Mouse (Mus musculus): ENCODE results near the gene Tapbp. TPM values are rescaled to one million over a fixed set of nuclear protein-coding genes. Genes with fewer than 3 reads are reported as not detected.

Tapbp gene
- polyA plus RNA-seq, 1 experiment: 28.5 TPM

- 90% methylated on average over 13 of the region's 13 CpGs for WGBS
- no peak overlapping the region for H3K4me3 ChIP-seq (replicated peaks; ENCODE audit: insufficient read depth, low read depth, low read length)
- H3K4me1 ChIP-seq (ENCODE audit: control insufficient read depth, insufficient read depth, low read length): no peaks in the 10 kb centered on the region; the same call in 1 of the 2 replicates
- no peak for TF ChIP-seq CTCF (IDR thresholded peaks at IDR 0.05; ENCODE audit: borderline replicate concordance, insufficient read depth, low read depth, low read length)
- H3K27me3 ChIP-seq (ENCODE audit: control insufficient read depth, insufficient read depth, low read length): no peaks in the 10 kb centered on the region
- no peak for DNase-seq
- no peak overlapping the region for H3K27ac ChIP-seq (ENCODE audit: insufficient read depth, low read length)
Measured at GRCm38 (mm10) chr17:33959135-33959534, 43.4 kb downstream of the Tapbp start.

GRCm38 (mm10) chr17:33959948-33960347 is 44.2 kb downstream of the Tapbp start:
- Histone ChIP-seq H3K4me3 (replicated peaks; ENCODE audit: insufficient read depth, low read depth, low read length) (no peak overlapping the region), H3K27ac (ENCODE audit: insufficient read depth, low read length) (no peak overlapping the region), H3K4me1 (ENCODE audit: control insufficient read depth, insufficient read depth, low read length) (no peaks in the 10 kb centered on the region; the same call in 1 of the 2 replicates), H3K27me3 (ENCODE audit: control insufficient read depth, insufficient read depth, low read length) (no peaks in the 10 kb centered on the region)
- DNase-seq: no peak
- WGBS: 92% methylated on average over 15 of the region's 15 CpGs
- TF ChIP-seq CTCF (IDR thresholded peaks at IDR 0.05; ENCODE audit: borderline replicate concordance, insufficient read depth, low read depth, low read length): no peak
- TF ChIP-seq POLR2A (IDR thresholded peaks at IDR 0.05; ENCODE audit: borderline replicate concordance, insufficient read depth, low read length): no peak

GRCm38 (mm10) chr17:33962876-33963275 is 47.2 kb downstream of the Tapbp start:
- H3K4me1 ChIP-seq (ENCODE audit: control insufficient read depth, insufficient read depth, low read length): no peaks in the 10 kb centered on the region
- TF ChIP-seq CTCF (IDR thresholded peaks at IDR 0.05; ENCODE audit: borderline replicate concordance, insufficient read depth, low read depth, low read length) (no peak), POLR2A (IDR thresholded peaks at IDR 0.05; ENCODE audit: borderline replicate concordance, insufficient read depth, low read length) (no peak)
- no peak overlapping the region for H3K4me3 ChIP-seq (replicated peaks; ENCODE audit: insufficient read depth, low read depth, low read length)
- H3K27ac ChIP-seq (ENCODE audit: insufficient read depth, low read length): no peak overlapping the region
- WGBS: 91% methylated on average over 7 of the region's 7 CpGs
- DNase-seq: peak in 1 of 2 experiments; percentile 6
- H3K27me3 ChIP-seq (ENCODE audit: control insufficient read depth, insufficient read depth, low read length): no peaks in the 10 kb centered on the region

GRCm38 (mm10) chr17:33965082-33965845 is 49.6 kb downstream of the Tapbp start:
- WGBS: 89% methylated on average over 17 of the region's 17 CpGs
- DNase-seq: peak in 1 of 2 experiments; percentile 9
- TF ChIP-seq CTCF (IDR thresholded peaks at IDR 0.05; ENCODE audit: borderline replicate concordance, insufficient read depth, low read depth, low read length) (no peak), POLR2A (IDR thresholded peaks at IDR 0.05; ENCODE audit: borderline replicate concordance, insufficient read depth, low read length) (no peak)
- no peak overlapping the region for H3K27ac ChIP-seq (ENCODE audit: insufficient read depth, low read length)
- no peaks in the 10 kb centered on the region for H3K27me3 ChIP-seq (ENCODE audit: control insufficient read depth, insufficient read depth, low read length)
- H3K4me1 ChIP-seq (ENCODE audit: control insufficient read depth, insufficient read depth, low read length): no peaks in the 10 kb centered on the region
- no peak overlapping the region for H3K4me3 ChIP-seq (replicated peaks; ENCODE audit: insufficient read depth, low read depth, low read length)

GRCm38 (mm10) chr17:33965846-33966550 is 50.3 kb downstream of the Tapbp start:
- Histone ChIP-seq H3K4me1 (ENCODE audit: control insufficient read depth, insufficient read depth, low read length) (no peaks in the 10 kb centered on the region), H3K27me3 (ENCODE audit: control insufficient read depth, insufficient read depth, low read length) (no peaks in the 10 kb centered on the region), H3K27ac (ENCODE audit: insufficient read depth, low read length) (no peak overlapping the region), H3K4me3 (replicated peaks; ENCODE audit: insufficient read depth, low read depth, low read length) (no peak overlapping the region)
- no peak for TF ChIP-seq POLR2A (IDR thresholded peaks at IDR 0.05; ENCODE audit: borderline replicate concordance, insufficient read depth, low read length)
- no peak for TF ChIP-seq CTCF (IDR thresholded peaks at IDR 0.05; ENCODE audit: borderline replicate concordance, insufficient read depth, low read depth, low read length)
- DNase-seq: peak in 1 of 2 experiments; percentile 13
- 90% methylated on average over 16 of the region's 16 CpGs for WGBS

- TF ChIP-seq POLR2A (IDR thresholded peaks at IDR 0.05; ENCODE audit: borderline replicate concordance, insufficient read depth, low read length) (no peak), CTCF (IDR thresholded peaks at IDR 0.05; ENCODE audit: borderline replicate concordance, insufficient read depth, low read depth, low read length) (peak; percentile 92)
- peak; percentile 69 to 84 for DNase-seq
- no peak overlapping the region for H3K4me3 ChIP-seq (replicated peaks; ENCODE audit: insufficient read depth, low read depth, low read length)
- H3K27me3 ChIP-seq (ENCODE audit: control insufficient read depth, insufficient read depth, low read length): no peaks in the 10 kb centered on the region
- no peaks in the 10 kb centered on the region for H3K4me1 ChIP-seq (ENCODE audit: control insufficient read depth, insufficient read depth, low read length)
- H3K27ac ChIP-seq (ENCODE audit: insufficient read depth, low read length): no peak overlapping the region
- 2% methylated on average over 9 of the region's 9 CpGs for WGBS
Measured at GRCm38 (mm10) chr17:33968489-33968888, 52.8 kb downstream of the Tapbp start.

- TF ChIP-seq CTCF (IDR thresholded peaks at IDR 0.05; ENCODE audit: borderline replicate concordance, insufficient read depth, low read depth, low read length): no peak
- no peak for TF ChIP-seq POLR2A (IDR thresholded peaks at IDR 0.05; ENCODE audit: borderline replicate concordance, insufficient read depth, low read length)
- H3K27ac ChIP-seq (ENCODE audit: insufficient read depth, low read length): no peak overlapping the region
- no peak overlapping the region for H3K4me3 ChIP-seq (replicated peaks; ENCODE audit: insufficient read depth, low read depth, low read length)
- DNase-seq: peak; percentile 7 to 36
- no peaks in the 10 kb centered on the region for H3K27me3 ChIP-seq (ENCODE audit: control insufficient read depth, insufficient read depth, low read length)
- WGBS: 28% methylated on average over 5 of the region's 5 CpGs
- no peaks in the 10 kb centered on the region for H3K4me1 ChIP-seq (ENCODE audit: control insufficient read depth, insufficient read depth, low read length)
Measured at GRCm38 (mm10) chr17:33968927-33969326, 53.2 kb downstream of the Tapbp start.

- WGBS: 77% methylated on average over 4 of the region's 4 CpGs
- no peak for DNase-seq
- TF ChIP-seq CTCF (IDR thresholded peaks at IDR 0.05; ENCODE audit: borderline replicate concordance, insufficient read depth, low read depth, low read length) (peak; percentile 11; the same call in 1 of the 2 replicates), POLR2A (IDR thresholded peaks at IDR 0.05; ENCODE audit: borderline replicate concordance, insufficient read depth, low read length) (no peak)
- Histone ChIP-seq H3K27me3 (ENCODE audit: control insufficient read depth, insufficient read depth, low read length) (no peaks in the 10 kb centered on the region), H3K27ac (ENCODE audit: insufficient read depth, low read length) (no peak overlapping the region), H3K4me1 (ENCODE audit: control insufficient read depth, insufficient read depth, low read length) (no peaks in the 10 kb centered on the region), H3K4me3 (replicated peaks; ENCODE audit: insufficient read depth, low read depth, low read length) (no peak overlapping the region)
Measured at GRCm38 (mm10) chr17:33969394-33969793, 53.7 kb downstream of the Tapbp start.

All from cerebellum, adult 2 months (tissue).